In genomic region chr4:117669874-117670273, GRCm38 (mm10) we compare ENCODE assay signal across 33 mouse cellular contexts. TPM values are rescaled to one million over a fixed set of nuclear protein-coding genes. Genes with fewer than 3 reads are reported as not detected.
DNase-seq lines count a peak whose midpoint lies in the region; ATAC-seq and TF ChIP-seq lines count a peak whose summit lies in the region.
"Had no signal": no experiment of that assay in that cellular context is flagged by ENCODE, and none has a peak within 500 bp of the region (broad histone marks: within the 10 kb centered on the region; RNA-seq: fewer than 3 reads in every experiment).

No protein-coding gene starts in this region.

- H3K4me3 ChIP-seq in hindbrain, postnatal 0 days (ENCODE audit: low read length) = no peak overlapping the region
- H3K4me3 ChIP-seq in hindbrain, embryonic 10.5 days = no peak overlapping the region
- H3K4me3 ChIP-seq in midbrain, embryonic 11.5 days (ENCODE audit: low read depth, low read length) = no peak overlapping the region
- H3K4me3 ChIP-seq in midbrain, embryonic 13.5 days (replicated peaks) = no peak overlapping the region
- H3K4me3 ChIP-seq: embryonic facial prominence, embryonic 12.5 days; embryonic facial prominence, embryonic 15.5 days; heart, adult 2 months had no signal

- H3K9me3 ChIP-seq in hindbrain, postnatal 0 days (ENCODE audit: low read length) = no peaks in the 10 kb centered on the region
- no peaks in the 10 kb centered on the region for H3K9me3 ChIP-seq in hindbrain, embryonic 10.5 days
- H3K9me3 ChIP-seq in midbrain, embryonic 11.5 days (ENCODE audit: control insufficient read depth, low read length) = no peaks in the 10 kb centered on the region
- H3K9me3 ChIP-seq in midbrain, embryonic 13.5 days = no peaks in the 10 kb centered on the region
- H3K9me3 ChIP-seq: embryonic facial prominence, embryonic 12.5 days; embryonic facial prominence, embryonic 15.5 days; G1E had no signal

- H3K9ac ChIP-seq in hindbrain, postnatal 0 days (replicated peaks; ENCODE audit: low read length) = no peak overlapping the region
- no peak overlapping the region for H3K9ac ChIP-seq in midbrain, embryonic 11.5 days (ENCODE audit: low read length)
- H3K9ac ChIP-seq in midbrain, embryonic 13.5 days (replicated peaks) = no peak overlapping the region
- H3K9ac ChIP-seq: embryonic facial prominence, embryonic 12.5 days; embryonic facial prominence, embryonic 15.5 days; hindbrain, embryonic 14.5 days had no signal

- H3K4me1 ChIP-seq in hindbrain, postnatal 0 days (ENCODE audit: insufficient read depth, low read length) = no peaks in the 10 kb centered on the region
- peaks cover 11% of the 10 kb centered on the region for H3K4me1 ChIP-seq in hindbrain, embryonic 10.5 days (replicated peaks)
- no peaks in the 10 kb centered on the region; the same call in 1 of the 2 replicates for H3K4me1 ChIP-seq in midbrain, embryonic 11.5 days (ENCODE audit: control insufficient read depth, insufficient read depth, low read length)
- H3K4me1 ChIP-seq in midbrain, embryonic 13.5 days (replicated peaks) = 0 out of 2 replicates have a peak, but pooled peaks cover 6% of the 10 kb centered on the region
- H3K4me1 ChIP-seq: embryonic facial prominence, embryonic 12.5 days; embryonic facial prominence, embryonic 15.5 days had no signal

- H3K27ac ChIP-seq in hindbrain, postnatal 0 days = no peak overlapping the region
- no peak overlapping the region for H3K27ac ChIP-seq in hindbrain, embryonic 10.5 days
- no peak overlapping the region for H3K27ac ChIP-seq in midbrain, embryonic 11.5 days (ENCODE audit: low read depth, low read length)
- no peak overlapping the region for H3K27ac ChIP-seq in midbrain, embryonic 13.5 days
- H3K27ac ChIP-seq: embryonic facial prominence, embryonic 12.5 days; embryonic facial prominence, embryonic 15.5 days; heart, adult 2 months; hindbrain, embryonic 14.5 days had no signal

- TF ChIP-seq CTCF in hindbrain, postnatal 0 days (IDR thresholded peaks at IDR 0.05; ENCODE audit: low read depth) = peak; percentile 15; the same call in 1 of the 2 replicates

- H3K36me3 ChIP-seq in hindbrain, postnatal 0 days (ENCODE audit: insufficient read depth, low read length) = peaks cover 19% of the 10 kb centered on the region
- H3K36me3 ChIP-seq in hindbrain, embryonic 10.5 days = peaks cover 25% of the 10 kb centered on the region
- H3K36me3 ChIP-seq in midbrain, embryonic 11.5 days (ENCODE audit: control insufficient read depth, insufficient read depth, low read length) = peaks cover 10% of the 10 kb centered on the region
- H3K36me3 ChIP-seq in midbrain, embryonic 13.5 days = peaks cover 22% of the 10 kb centered on the region

- no peaks in the 10 kb centered on the region for H3K27me3 ChIP-seq in hindbrain, postnatal 0 days (ENCODE audit: insufficient read depth, low read length)
- H3K27me3 ChIP-seq in hindbrain, embryonic 10.5 days (ENCODE audit: insufficient read depth, poor library complexity, severe bottlenecking) = no peaks in the 10 kb centered on the region
- no peaks in the 10 kb centered on the region for H3K27me3 ChIP-seq in midbrain, embryonic 11.5 days (ENCODE audit: control insufficient read depth, insufficient read depth, low read length)
- no peaks in the 10 kb centered on the region for H3K27me3 ChIP-seq in midbrain, embryonic 13.5 days
- H3K27me3 ChIP-seq: CH12.LX; embryonic facial prominence, embryonic 12.5 days; embryonic facial prominence, embryonic 15.5 days; Patski had no signal

- peak; percentile 50 to 52 for DNase-seq in cerebellum, postnatal 14 days
- DNase-seq in cerebellum, adult 11 months = no peak
- DNase-seq in hindbrain, postnatal 0 days (ENCODE audit: low spot score) = no peak
- DNase-seq in hindbrain, embryonic 10.5 days (ENCODE audit: low spot score) = no peak
- peak; percentile 44 for DNase-seq in midbrain, embryonic 11.5 days (ENCODE audit: low spot score, missing footprints)
- DNase-seq: adrenal gland, postnatal 10 days; adrenal gland, postnatal 36 days; B cell, adult 2 months; cerebellum, adult 2 months; cerebellum, adult 9-11 months; gastrocnemius, postnatal 10 days; gastrocnemius, postnatal 36 days; heart, adult 2 months; heart, postnatal 10 days; heart, postnatal 36 days had no signal

- WGBS in hindbrain, postnatal 0 days = 77% methylated on average over 7 of the region's 7 CpGs
- 75% methylated on average over 7 of the region's 7 CpGs for WGBS in hindbrain, embryonic 10.5 days
- WGBS in midbrain, embryonic 11.5 days = 81% methylated on average over 7 of the region's 7 CpGs
- 84% methylated on average over 7 of the region's 7 CpGs for WGBS in midbrain, embryonic 13.5 days

- H3K4me2 ChIP-seq in hindbrain, postnatal 0 days (ENCODE audit: low read depth, low read length) = no peak overlapping the region
- no peak overlapping the region for H3K4me2 ChIP-seq in midbrain, embryonic 11.5 days
- H3K4me2 ChIP-seq in midbrain, embryonic 13.5 days (replicated peaks) = no peak overlapping the region
- H3K4me2 ChIP-seq: embryonic facial prominence, embryonic 12.5 days; embryonic facial prominence, embryonic 15.5 days; heart, embryonic 11.5 days; hindbrain, embryonic 14.5 days had no signal

- ATAC-seq in hindbrain, postnatal 0 days = no peak
- ATAC-seq in midbrain, embryonic 11.5 days (ENCODE audit: low FRiP score) = no peak
- ATAC-seq in midbrain, embryonic 13.5 days = no peak
- ATAC-seq: forebrain, embryonic 14.5 days; intestine, postnatal 0 days; Patski had no signal

RNA-seq across cellular contexts. Expression of gene Dmap1, which starts 12.2 kb away (rescaled TPM):
- total RNA-seq in hindbrain, postnatal 0 days (2014; rRNA removed) = 67.5 and 75.5 TPM in 2 replicates
- 76.5 and 81.4 TPM in 2 replicates for polyA plus RNA-seq in hindbrain, postnatal 0 days (2015; fragmentation: Nextera tagmentation; extraction: Ambion mirVana)
- 69.2 and 72.5 TPM in 2 replicates for polyA plus RNA-seq in hindbrain, embryonic 10.5 days (2016; fragmentation: Nextera tagmentation; extraction: Ambion mirVana)
- polyA plus RNA-seq in midbrain, embryonic 11.5 days (2014; fragmentation: Nextera tagmentation; extraction: Ambion mirVana) = 80.7 and 81.2 TPM in 2 replicates
- 77.8 and 78.2 TPM in 2 replicates for polyA plus RNA-seq in midbrain, embryonic 13.5 days (2015; fragmentation: Nextera tagmentation; extraction: Ambion mirVana)

RNA-seq across cellular contexts. Expression of gene Gm12845, which starts 54.3 kb away (rescaled TPM):
- not detected in 2 replicates for total RNA-seq in hindbrain, postnatal 0 days (2014; rRNA removed)
- polyA plus RNA-seq in hindbrain, postnatal 0 days (2015; fragmentation: Nextera tagmentation; extraction: Ambion mirVana) = not detected in 2 replicates
- polyA plus RNA-seq in hindbrain, embryonic 10.5 days (2016; fragmentation: Nextera tagmentation; extraction: Ambion mirVana) = not detected in 2 replicates
- not detected in 2 replicates for polyA plus RNA-seq in midbrain, embryonic 11.5 days (2014; fragmentation: Nextera tagmentation; extraction: Ambion mirVana)
- not detected in 2 replicates for polyA plus RNA-seq in midbrain, embryonic 13.5 days (2015; fragmentation: Nextera tagmentation; extraction: Ambion mirVana)
- total RNA-seq: adrenal gland, adult 18-20 months; adrenal gland, postnatal 10 days; adrenal gland, postnatal 36 days; common myeloid progenitor, adult 5-6 weeks; gastrocnemius, adult 18-20 months; gastrocnemius, postnatal 10 days; gastrocnemius, postnatal 36 days; granulocyte monocyte progenitor cell, adult 5-6 weeks; heart, adult 2 months; heart, postnatal 10 days; heart, postnatal 36 days had no signal
- polyA plus RNA-seq: cerebellum, adult 2 months; embryonic facial prominence, embryonic 12.5 days; embryonic facial prominence, embryonic 15.5 days; forebrain, embryonic 11.5 days; forebrain, embryonic 14.5 days; G1E; heart, adult 2 months; heart, embryonic 11.5 days; heart, embryonic 14.5 days; hindbrain, embryonic 11.5 days; hindbrain, embryonic 14.5 days; intestine, embryonic 14.5 days; intestine, postnatal 0 days; Patski had no signal

Comparison
In these comparisons a context has a peak if more than half of its experiments do, and no peak if none do; other contexts are left out.
1. DNase-seq: peak in cerebellum, postnatal 14 days (2 of 2) and midbrain, embryonic 11.5 days (single experiment); none in cerebellum, adult 11 months (single experiment), hindbrain, postnatal 0 days (single experiment) and hindbrain, embryonic 10.5 days (single experiment).